Mouse (Mus musculus) liver, embryonic 14.5 days (tissue): ENCODE results near the gene Lmod1.

Experiments used
- CTCF ChIP-seq: IDR thresholded peaks from 2 replicates; pipeline ENCODE4 v1.5.1; 2016; ENCODE audit warnings: antibody characterized with exemption, low read depth, control low read depth
- EP300 ChIP-seq: IDR thresholded peaks from 2 replicates; pipeline ENCODE4 v1.6.1; 2016; ENCODE audit warnings: antibody characterized with exemption, low read depth

GRCm38 (mm10) chr1:135311356-135311755 lies 13.3 kb upstream of the Lmod1 start:
- TF ChIP-seq CTCF, result no peak
- no peak for TF ChIP-seq EP300
